Mouse (Mus musculus) spleen, adult 2 months (tissue): ENCODE data around the gene Gfer.

Experiments
- CTCF ChIP-seq: fragments of 200-500 bp; IDR thresholded peaks from 2 replicates; pipeline ENCODE4 v1.5.1; 2011; ENCODE audit warnings: mild to moderate bottlenecking, inconsistent platforms; ENCODE audit not compliant: insufficient read depth, insufficient read length, insufficient replicate concordance; ENCODE audit errors: extremely low read depth
- POLR2A ChIP-seq: fragments of 200-500 bp; IDR thresholded peaks from 2 replicates; pipeline ENCODE4 v1.6.1; 2011; ENCODE audit warnings: low read depth, low read length, inconsistent platforms

GRCm38 (mm10) chr17:24676877-24677276 lies 19.1 kb downstream of the Gfer start:
- TF ChIP-seq POLR2A (no peak), CTCF (no peak)
